ENCODE assay signal across 16 mouse cellular contexts in the genomic region with DNA sequence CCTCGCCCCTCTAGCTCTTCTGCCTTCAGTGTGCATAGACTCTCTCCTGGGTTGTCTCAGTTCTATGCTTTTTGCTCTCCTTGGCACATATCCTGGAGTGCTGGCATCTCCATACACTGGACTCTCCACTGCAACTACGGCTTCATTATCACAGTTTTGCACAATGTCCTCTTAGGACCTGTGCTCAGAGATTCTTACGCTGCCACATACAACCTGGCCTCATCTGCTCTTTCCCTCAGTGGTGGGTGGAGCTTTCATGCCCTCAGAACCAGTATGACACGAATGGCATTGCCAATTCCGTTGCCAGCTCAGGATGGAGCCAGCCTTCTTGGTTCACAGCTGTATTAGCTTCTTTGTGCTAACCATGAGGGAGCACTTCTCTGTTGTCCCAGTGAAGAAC. TPM values are rescaled to one million over a fixed set of nuclear protein-coding genes. Genes with fewer than 3 reads are reported as not detected.
DNase-seq lines count a peak whose midpoint lies in the region; ATAC-seq and TF ChIP-seq lines count a peak whose summit lies in the region.
"Had no signal": no experiment of that assay in that cellular context is flagged by ENCODE, and none has a peak within 500 bp of the region (broad histone marks: within the 10 kb centered on the region; RNA-seq: fewer than 3 reads in every experiment).

No protein-coding gene starts in this region.

- intact Hi-C loops in left cerebral cortex, postnatal 36 days (cut with DNase I) = no loop called here

- H3K27ac ChIP-seq in liver, adult 2 months (replicated peaks; ENCODE audit: insufficient read depth, low read depth, low read length) = no peak overlapping the region
- H3K27ac ChIP-seq in liver, embryonic 11.5 days (ENCODE audit: low read depth, low read length) = no peak overlapping the region
- H3K27ac ChIP-seq: embryonic facial prominence, embryonic 10.5 days; embryonic facial prominence, embryonic 12.5 days; forebrain, embryonic 13.5 days; forebrain, embryonic 15.5 days had no signal

- no peak overlapping the region for H3K4me3 ChIP-seq in liver, adult 2 months (ENCODE audit: insufficient read depth, low read depth, low read length)
- no peak overlapping the region for H3K4me3 ChIP-seq in liver, embryonic 11.5 days (ENCODE audit: low read depth, low read length)
- H3K4me3 ChIP-seq: embryonic facial prominence, embryonic 10.5 days; embryonic facial prominence, embryonic 12.5 days; forebrain, embryonic 13.5 days; forebrain, embryonic 15.5 days had no signal

- ATAC-seq in liver, embryonic 11.5 days (replicated peaks; ENCODE audit: low FRiP score) = no peak
- ATAC-seq: forebrain, embryonic 13.5 days; forebrain, embryonic 15.5 days; forebrain, postnatal 0 days had no signal

- DNase-seq in adrenal gland, postnatal 10 days = peak; percentile 57
- DNase-seq in adrenal gland, postnatal 25 days = no peak
- peak; percentile 74 for DNase-seq in liver, adult 2 months (ENCODE audit: extremely low read depth, low read depth, low spot score)
- no peak for DNase-seq in liver, embryonic 11.5 days (ENCODE audit: low spot score)
- DNase-seq in gonadal fat pad, adult 2 months (ENCODE audit: low read depth) = peak; percentile 62
- DNase-seq in left cerebral cortex, postnatal 36 days (ENCODE audit: low spot score in 2 of 2) = no peak
- DNase-seq: cerebellum, adult 11-12 months; cerebellum, adult 2 months; cerebellum, adult 9-10 months; cerebellum, postnatal 10 days; cerebellum, postnatal 25 days; forebrain, postnatal 0 days had no signal

- H3K27me3 ChIP-seq in liver, adult 2 months (ENCODE audit: control insufficient read depth, insufficient read depth, low read length) = no peaks in the 10 kb centered on the region
- no peaks in the 10 kb centered on the region for H3K27me3 ChIP-seq in liver, embryonic 11.5 days (replicated peaks; ENCODE audit: control insufficient read depth, insufficient read depth, low read length)
- H3K27me3 ChIP-seq: embryonic facial prominence, embryonic 12.5 days; forebrain, embryonic 13.5 days; forebrain, embryonic 15.5 days had no signal

- no peaks in the 10 kb centered on the region for H3K36me3 ChIP-seq in liver, adult 2 months (ENCODE audit: control insufficient read depth, insufficient read depth, low read length)
- no peaks in the 10 kb centered on the region for H3K36me3 ChIP-seq in liver, embryonic 11.5 days (ENCODE audit: control insufficient read depth, insufficient read depth, low read length)
- H3K36me3 ChIP-seq: embryonic facial prominence, embryonic 10.5 days; embryonic facial prominence, embryonic 12.5 days; forebrain, embryonic 15.5 days had no signal

- no peaks in the 10 kb centered on the region for H3K9me3 ChIP-seq in liver, embryonic 11.5 days (ENCODE audit: control insufficient read depth, low read length)
- H3K9me3 ChIP-seq: embryonic facial prominence, embryonic 10.5 days; embryonic facial prominence, embryonic 12.5 days; forebrain, embryonic 13.5 days; forebrain, embryonic 15.5 days had no signal

- TF ChIP-seq POLR2A in liver, adult 2 months (IDR thresholded peaks at IDR 0.05; ENCODE audit: extremely low read depth, insufficient read depth, low read length) = no peak

- no peak overlapping the region for H3K4me2 ChIP-seq in liver, embryonic 11.5 days
- H3K4me2 ChIP-seq: embryonic facial prominence, embryonic 12.5 days; forebrain, embryonic 13.5 days; forebrain, embryonic 15.5 days had no signal

- WGBS in liver, adult 2 months = 52% methylated on average over 5 of the region's 5 CpGs
- 67% methylated on average over 5 of the region's 5 CpGs for WGBS in liver, embryonic 11.5 days

- no peak overlapping the region for H3K9ac ChIP-seq in liver, adult 2 months (ENCODE audit: low read depth, low read length)
- H3K9ac ChIP-seq in liver, embryonic 11.5 days (ENCODE audit: low read depth, low read length) = no peak overlapping the region
- H3K9ac ChIP-seq: embryonic facial prominence, embryonic 12.5 days; forebrain, embryonic 13.5 days; forebrain, embryonic 15.5 days; forebrain, postnatal 0 days had no signal

- peaks cover 4% of the 10 kb centered on the region; the same call in 1 of the 2 replicates for H3K4me1 ChIP-seq in liver, adult 2 months (ENCODE audit: control insufficient read depth, insufficient read depth, low read length)
- H3K4me1 ChIP-seq in liver, embryonic 11.5 days (replicated peaks; ENCODE audit: control insufficient read depth, insufficient read depth, low read length) = no peaks in the 10 kb centered on the region
- H3K4me1 ChIP-seq: embryonic facial prominence, embryonic 10.5 days; embryonic facial prominence, embryonic 12.5 days; forebrain, embryonic 13.5 days; forebrain, embryonic 15.5 days had no signal

- TF ChIP-seq CTCF in liver, adult 2 months (IDR thresholded peaks at IDR 0.05; ENCODE audit: low read depth, low read length) = no peak

- no peaks in the 10 kb centered on the region for H3K79me2 ChIP-seq in liver, adult 2 months (ENCODE audit: control insufficient read depth, insufficient read depth, low read length)

RNA-seq across cellular contexts. Expression of gene Wdpcp, which starts 29.3 kb away (rescaled TPM):
- total RNA-seq in adrenal gland, postnatal 10 days (2021) = 1 to 10 TPM; 6.9 to 9.9 TPM
- 10.3 and 12.5 TPM in 2 replicates for total RNA-seq in adrenal gland, postnatal 25 days (2021)
- total RNA-seq in liver, adult 2 months (2014; rRNA removed) = 4.8 TPM in 2 replicates
- 0.94 and 1.8 TPM in 2 replicates for polyA plus RNA-seq in liver, adult 2 months (2012; rRNA removed)
- 3.7 and 5.1 TPM in 2 replicates for polyA plus RNA-seq in liver, embryonic 11.5 days (2014; fragmentation: Nextera tagmentation; extraction: Ambion mirVana)
- polyA plus RNA-seq in gonadal fat pad, adult 2 months (2012; rRNA removed) = 6.8 and 7.4 TPM in 2 replicates
- 10 to 100 TPM; 11.1 to 13.8 TPM for total RNA-seq in left cerebral cortex, postnatal 36 days (2021)

RNA-seq across cellular contexts. Expression of gene Mdh1, which starts 29.4 kb away (rescaled TPM):
- 100 to 1,000 TPM; 587 to 703 TPM for total RNA-seq in adrenal gland, postnatal 10 days (2021)
- total RNA-seq in adrenal gland, postnatal 25 days (2021) = 556 and 600 TPM in 2 replicates
- 1,388 and 1,668 TPM in 2 replicates for total RNA-seq in liver, adult 2 months (2014; rRNA removed)
- polyA plus RNA-seq in liver, adult 2 months (2012; rRNA removed) = 356 and 394 TPM in 2 replicates
- 282 and 283 TPM in 2 replicates for polyA plus RNA-seq in liver, embryonic 11.5 days (2014; fragmentation: Nextera tagmentation; extraction: Ambion mirVana)
- polyA plus RNA-seq in gonadal fat pad, adult 2 months (2012; rRNA removed) = 319 and 339 TPM in 2 replicates
- total RNA-seq in left cerebral cortex, postnatal 36 days (2021) = 100 to 1,000 TPM; 816 to 889 TPM

Comparison
In these comparisons a context has a peak if more than half of its experiments do, and no peak if none do; other contexts are left out.
1. DNase-seq: peak in adrenal gland, postnatal 10 days (single experiment), liver, adult 2 months (single experiment) and gonadal fat pad, adult 2 months (single experiment); none in adrenal gland, postnatal 25 days (single experiment), liver, embryonic 11.5 days (single experiment) and left cerebral cortex, postnatal 36 days (0 of 2).